Mouse (Mus musculus): Measurements from ENCODE around the gene Nrxn1. TPM values are rescaled to one million over a fixed set of nuclear protein-coding genes. Genes with fewer than 3 reads are reported as not detected.

Gene Nrxn1
- polyA plus RNA-seq, 1 experiment from 2014 or later, result 1.7 TPM

GRCm38 (mm10) chr17:90995436-90995835 lies 97.4 kb downstream of the Nrxn1 start:
- H3K27me3 ChIP-seq (ENCODE audit: insufficient read depth, low read length), result no peaks in the 10 kb centered on the region
- no peaks in the 10 kb centered on the region for H3K4me1 ChIP-seq (replicated peaks; ENCODE audit: insufficient read depth, low read length)
- 36% methylated on average over 1 of the region's 1 CpGs for WGBS
- H3K9me3 ChIP-seq (replicated peaks; ENCODE audit: low read length), result no peaks in the 10 kb centered on the region
- TF ChIP-seq CTCF (IDR thresholded peaks at IDR 0.05; ENCODE audit: low read depth), result no peak
- no peak overlapping the region for H3K4me3 ChIP-seq (replicated peaks; ENCODE audit: low read depth, low read length)
- no peak overlapping the region for H3K4me2 ChIP-seq (ENCODE audit: low read length)
- DNase-seq (ENCODE audit: low spot score) (no peak), ATAC-seq (replicated peaks; ENCODE audit: low FRiP score, low read depth) (no peak)
- no peak overlapping the region for H3K27ac ChIP-seq
- no peaks in the 10 kb centered on the region for H3K36me3 ChIP-seq (ENCODE audit: insufficient read depth, low read length)
- H3K9ac ChIP-seq (ENCODE audit: low read depth, low read length), result no peak overlapping the region

GRCm38 (mm10) chr17:90994247-90994646 lies 98.6 kb downstream of the Nrxn1 start:
- no peaks in the 10 kb centered on the region for H3K36me3 ChIP-seq (ENCODE audit: insufficient read depth, low read length)
- H3K27me3 ChIP-seq (ENCODE audit: insufficient read depth, low read length), result no peaks in the 10 kb centered on the region
- H3K4me2 ChIP-seq (ENCODE audit: low read length), result no peak overlapping the region
- H3K4me3 ChIP-seq (replicated peaks; ENCODE audit: low read depth, low read length), result no peak overlapping the region
- H3K27ac ChIP-seq, result no peak overlapping the region
- H3K4me1 ChIP-seq (replicated peaks; ENCODE audit: insufficient read depth, low read length), result no peaks in the 10 kb centered on the region
- H3K9me3 ChIP-seq (replicated peaks; ENCODE audit: low read length), result no peaks in the 10 kb centered on the region
- DNase-seq (ENCODE audit: low spot score) (no peak), ATAC-seq (replicated peaks; ENCODE audit: low FRiP score, low read depth) (no peak)
- 75% methylated on average over 1 of the region's 1 CpGs for WGBS
- TF ChIP-seq CTCF (IDR thresholded peaks at IDR 0.05; ENCODE audit: low read depth), result no peak
- H3K9ac ChIP-seq (ENCODE audit: low read depth, low read length), result no peak overlapping the region

GRCm38 (mm10) chr17:90990747-90991146 lies 102.1 kb downstream of the Nrxn1 start:
- H3K4me1 ChIP-seq (replicated peaks; ENCODE audit: insufficient read depth, low read length), result no peaks in the 10 kb centered on the region
- DNase-seq (ENCODE audit: low spot score) (no peak), ATAC-seq (replicated peaks; ENCODE audit: low FRiP score, low read depth) (no peak)
- H3K9ac ChIP-seq (ENCODE audit: low read depth, low read length), result no peak overlapping the region
- no peak for TF ChIP-seq CTCF (IDR thresholded peaks at IDR 0.05; ENCODE audit: low read depth)
- no peaks in the 10 kb centered on the region for H3K36me3 ChIP-seq (ENCODE audit: insufficient read depth, low read length)
- no peak overlapping the region for H3K27ac ChIP-seq
- H3K4me3 ChIP-seq (replicated peaks; ENCODE audit: low read depth, low read length), result no peak overlapping the region
- H3K9me3 ChIP-seq (replicated peaks; ENCODE audit: low read length), result no peaks in the 10 kb centered on the region
- H3K4me2 ChIP-seq (ENCODE audit: low read length), result no peak overlapping the region
- WGBS, result 86% methylated on average over 2 of the region's 2 CpGs
- no peaks in the 10 kb centered on the region for H3K27me3 ChIP-seq (ENCODE audit: insufficient read depth, low read length)

- H3K27me3 ChIP-seq (ENCODE audit: insufficient read depth, low read length), result no peaks in the 10 kb centered on the region
- ATAC-seq (replicated peaks; ENCODE audit: low FRiP score, low read depth), result 0 out of 2 replicates have a peak, but pooled peaks have one; percentile 68
- peak; percentile 63 for TF ChIP-seq CTCF (IDR thresholded peaks at IDR 0.05; ENCODE audit: low read depth)
- no peak overlapping the region for H3K4me2 ChIP-seq (ENCODE audit: low read length)
- peak; percentile 43 for DNase-seq (ENCODE audit: low spot score)
- no peaks in the 10 kb centered on the region for H3K36me3 ChIP-seq (ENCODE audit: insufficient read depth, low read length)
- no peak overlapping the region for H3K4me3 ChIP-seq (replicated peaks; ENCODE audit: low read depth, low read length)
- no peaks in the 10 kb centered on the region for H3K9me3 ChIP-seq (replicated peaks; ENCODE audit: low read length)
- no peak overlapping the region for H3K27ac ChIP-seq
- H3K9ac ChIP-seq (ENCODE audit: low read depth, low read length), result no peak overlapping the region
- no peaks in the 10 kb centered on the region for H3K4me1 ChIP-seq (replicated peaks; ENCODE audit: insufficient read depth, low read length)
- 37% methylated on average over 4 of the region's 4 CpGs for WGBS
Observed at GRCm38 (mm10) chr17:90962904-90963531, 129.9 kb downstream of the Nrxn1 start.

- Histone ChIP-seq H3K4me1 (replicated peaks; ENCODE audit: insufficient read depth, low read length) (no peaks in the 10 kb centered on the region), H3K27ac (no peak overlapping the region), H3K9ac (ENCODE audit: low read depth, low read length) (no peak overlapping the region), H3K4me3 (replicated peaks; ENCODE audit: low read depth, low read length) (no peak overlapping the region), H3K9me3 (replicated peaks; ENCODE audit: low read length) (no peaks in the 10 kb centered on the region), H3K4me2 (ENCODE audit: low read length) (no peak overlapping the region), H3K36me3 (ENCODE audit: insufficient read depth, low read length) (no peaks in the 10 kb centered on the region), H3K27me3 (ENCODE audit: insufficient read depth, low read length) (no peaks in the 10 kb centered on the region)
- TF ChIP-seq CTCF (IDR thresholded peaks at IDR 0.05; ENCODE audit: low read depth), result no peak
- WGBS, result 71% methylated on average over 2 of the region's 2 CpGs
- DNase-seq (ENCODE audit: low spot score), result no peak
- no peak for ATAC-seq (replicated peaks; ENCODE audit: low FRiP score, low read depth)
Observed at GRCm38 (mm10) chr17:90955221-90955620, 137.7 kb downstream of the Nrxn1 start.

GRCm38 (mm10) chr17:90934929-90935328 lies 157.9 kb downstream of the Nrxn1 start:
- DNase-seq (ENCODE audit: low spot score) (no peak), ATAC-seq (replicated peaks; ENCODE audit: low FRiP score, low read depth) (no peak)
- Histone ChIP-seq H3K9me3 (replicated peaks; ENCODE audit: low read length) (no peaks in the 10 kb centered on the region), H3K27me3 (ENCODE audit: insufficient read depth, low read length) (no peaks in the 10 kb centered on the region), H3K36me3 (ENCODE audit: insufficient read depth, low read length) (no peaks in the 10 kb centered on the region), H3K27ac (no peak overlapping the region), H3K4me3 (replicated peaks; ENCODE audit: low read depth, low read length) (no peak overlapping the region), H3K4me2 (ENCODE audit: low read length) (no peak overlapping the region), H3K4me1 (replicated peaks; ENCODE audit: insufficient read depth, low read length) (no peaks in the 10 kb centered on the region), H3K9ac (ENCODE audit: low read depth, low read length) (no peak overlapping the region)
- no peak for TF ChIP-seq CTCF (IDR thresholded peaks at IDR 0.05; ENCODE audit: low read depth)
- WGBS, result 81% methylated on average over 2 of the region's 2 CpGs

- ATAC-seq (replicated peaks; ENCODE audit: low FRiP score, low read depth) (no peak), DNase-seq (ENCODE audit: low spot score) (no peak)
- no peak overlapping the region for H3K27ac ChIP-seq
- no peak for TF ChIP-seq CTCF (IDR thresholded peaks at IDR 0.05; ENCODE audit: low read depth)
- no peaks in the 10 kb centered on the region for H3K4me1 ChIP-seq (replicated peaks; ENCODE audit: insufficient read depth, low read length)
- H3K4me3 ChIP-seq (replicated peaks; ENCODE audit: low read depth, low read length), result no peak overlapping the region
- H3K36me3 ChIP-seq (ENCODE audit: insufficient read depth, low read length), result no peaks in the 10 kb centered on the region
- no peak overlapping the region for H3K9ac ChIP-seq (ENCODE audit: low read depth, low read length)
- H3K9me3 ChIP-seq (replicated peaks; ENCODE audit: low read length), result no peaks in the 10 kb centered on the region
- no peaks in the 10 kb centered on the region for H3K27me3 ChIP-seq (ENCODE audit: insufficient read depth, low read length)
- WGBS, result 77% methylated on average over 2 of the region's 2 CpGs
- H3K4me2 ChIP-seq (ENCODE audit: low read length), result no peak overlapping the region
Observed at GRCm38 (mm10) chr17:90913320-90913719, 179.6 kb downstream of the Nrxn1 start.
